Mouse (Mus musculus): ENCODE results near the gene Mptx1. TPM values are rescaled to one million over a fixed set of nuclear protein-coding genes. Genes with fewer than 3 reads are reported as not detected.
"Not testable (repeated sequence)": the region's sequence is repeated elsewhere in the genome, so short reads cannot be mapped to it uniquely, and the experiment has no call there.

Gene Mptx1
- polyA plus RNA-seq (2015; fragmentation: Nextera tagmentation; extraction: Ambion mirVana) = not detected in 2 replicates

DNA sequence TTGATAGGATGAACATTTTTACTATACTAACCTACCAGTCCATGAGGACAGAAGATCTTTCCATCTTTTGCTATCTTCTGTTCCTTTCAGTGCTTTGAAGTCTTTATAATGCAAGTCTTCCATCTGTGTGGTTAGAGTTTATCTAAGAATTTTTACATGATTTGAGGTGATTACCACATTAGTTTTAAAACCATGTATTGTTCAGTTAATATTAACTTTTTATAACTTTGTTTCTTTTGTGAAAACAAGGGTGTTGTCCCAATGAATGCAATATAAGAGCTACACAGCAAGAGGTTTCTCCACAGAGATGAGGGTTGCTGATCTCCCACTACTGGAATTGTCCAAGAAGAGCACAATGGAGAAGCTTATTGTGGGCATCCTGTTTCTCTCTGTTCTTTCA is at the start of gene Mptx1:
TSS of gene Mptx1 (plus strand) at position 301 of the 400 bp plus-strand sequence.
- Histone ChIP-seq H3K9ac (replicated peaks) (no peak within 1 kb of the TSS), H3K36me3 (no peaks in the 10 kb centered on the region), H3K27me3 (no peaks in the 10 kb centered on the region), H3K27ac (no peak within 1 kb of the TSS), H3K4me2 (replicated peaks) (no peak within 1 kb of the TSS), H3K9me3 (no peaks in the 10 kb centered on the region), H3K4me3 (replicated peaks) (no peak within 1 kb of the TSS), H3K4me1 (replicated peaks) (no peaks in the 10 kb centered on the region)
- no peak for ATAC-seq

GRCm38 (mm10) chr1:174303162-174303561 is 27.2 kb upstream of the Mptx1 start:
- H3K9ac ChIP-seq (replicated peaks) = no peak overlapping the region
- no peak for ATAC-seq
- WGBS = 73% methylated on average over 1 of the region's 1 CpGs

GRCm38 (mm10) chr1:174317308-174317707 is 13.0 kb upstream of the Mptx1 start:
- Histone ChIP-seq H3K4me3 (replicated peaks) (no peak overlapping the region), H3K4me1 (replicated peaks) (no peaks in the 10 kb centered on the region), H3K4me2 (replicated peaks) (no peak overlapping the region), H3K27ac (no peak overlapping the region), H3K9me3 (no peaks in the 10 kb centered on the region), H3K27me3 (no peaks in the 10 kb centered on the region), H3K36me3 (no peaks in the 10 kb centered on the region), H3K9ac (replicated peaks) (no peak overlapping the region)
- no peak for ATAC-seq
- 86% methylated on average over 2 of the region's 2 CpGs for WGBS

More at GRCm38 (mm10) chr1:174303162-174303561, 27.2 kb upstream of the Mptx1 start:
- Histone ChIP-seq H3K4me2 (replicated peaks) (no peak overlapping the region), H3K9me3 (no peaks in the 10 kb centered on the region), H3K4me3 (replicated peaks) (no peak overlapping the region), H3K27ac (no peak overlapping the region), H3K36me3 (no peaks in the 10 kb centered on the region), H3K27me3 (no peaks in the 10 kb centered on the region), H3K4me1 (replicated peaks) (no peaks in the 10 kb centered on the region)

DNA sequence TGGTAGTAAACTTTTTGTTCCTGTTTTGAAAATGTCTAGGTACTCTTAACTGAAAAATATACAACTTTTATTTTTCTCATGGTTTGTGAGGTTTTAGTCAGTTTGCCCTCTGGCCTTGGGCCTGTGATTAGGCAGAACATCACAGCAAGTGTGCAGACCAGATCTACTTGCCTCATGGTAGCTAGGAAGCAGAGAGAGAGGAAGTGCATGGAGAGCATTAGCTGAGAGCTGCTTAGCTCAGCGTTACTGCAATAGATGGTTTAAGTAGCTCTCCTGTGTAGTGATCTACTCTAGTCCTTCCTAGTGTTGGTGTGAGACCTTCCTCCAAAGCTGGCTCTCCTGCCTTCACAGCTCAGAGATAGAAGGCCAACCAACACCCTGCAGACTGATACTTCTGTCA is 23.3 kb downstream of the Mptx1 start:
- H3K9ac ChIP-seq (replicated peaks); H3K4me1 ChIP-seq (replicated peaks); H3K36me3 ChIP-seq; H3K4me2 ChIP-seq (replicated peaks); H3K27ac ChIP-seq; H3K4me3 ChIP-seq (replicated peaks); ATAC-seq; H3K9me3 ChIP-seq; H3K27me3 ChIP-seq: not testable (repeated sequence)
- 79% methylated on average over 1 of the region's 1 CpGs for WGBS

- Histone ChIP-seq H3K36me3 (no peaks in the 10 kb centered on the region), H3K9me3 (no peaks in the 10 kb centered on the region), H3K27me3 (no peaks in the 10 kb centered on the region), H3K27ac (no peak overlapping the region), H3K9ac (replicated peaks) (no peak overlapping the region), H3K4me1 (replicated peaks) (no peaks in the 10 kb centered on the region), H3K4me2 (replicated peaks) (no peak overlapping the region), H3K4me3 (replicated peaks) (no peak overlapping the region)
- 90% methylated on average over 5 of the region's 5 CpGs for WGBS
- ATAC-seq = no peak
Observed at GRCm38 (mm10) chr1:174354640-174355039, 24.3 kb downstream of the Mptx1 start.

DNA sequence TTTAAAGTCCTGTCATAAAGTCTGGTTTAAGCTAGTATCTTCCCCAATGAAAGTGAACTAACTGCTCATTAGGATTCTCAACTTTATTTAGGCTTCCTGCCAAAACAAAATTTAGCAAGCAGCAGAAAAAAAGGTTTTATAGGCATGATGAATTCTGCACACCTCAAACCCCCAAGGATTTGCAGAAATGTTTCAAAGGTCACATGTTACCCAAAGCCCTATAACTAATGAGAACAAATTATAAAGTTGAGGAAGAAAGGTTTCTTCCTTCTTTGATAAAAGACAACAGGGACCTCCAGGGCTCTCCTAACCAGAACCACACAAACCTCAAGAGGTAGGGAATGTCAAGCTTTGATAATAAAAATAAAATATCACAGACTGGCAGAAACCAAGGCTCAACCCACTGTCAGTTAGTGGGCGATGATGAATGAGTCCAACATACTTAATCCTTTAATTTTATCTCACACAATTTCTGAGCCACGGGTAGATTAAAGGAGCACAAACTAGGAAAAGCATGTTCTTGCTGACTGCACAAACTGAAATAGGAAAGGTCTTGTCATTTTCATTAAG is 34.6 kb downstream of the Mptx1 start, which contains the start of gene Olfr417:
TSS of gene Olfr417 (plus strand) at position 241 of the 570 bp plus-strand sequence.
- ATAC-seq = no peak
- WGBS = 68% methylated on average over 2 of the region's 2 CpGs
- no peaks in the 10 kb centered on the region for H3K9me3 ChIP-seq

DNA sequence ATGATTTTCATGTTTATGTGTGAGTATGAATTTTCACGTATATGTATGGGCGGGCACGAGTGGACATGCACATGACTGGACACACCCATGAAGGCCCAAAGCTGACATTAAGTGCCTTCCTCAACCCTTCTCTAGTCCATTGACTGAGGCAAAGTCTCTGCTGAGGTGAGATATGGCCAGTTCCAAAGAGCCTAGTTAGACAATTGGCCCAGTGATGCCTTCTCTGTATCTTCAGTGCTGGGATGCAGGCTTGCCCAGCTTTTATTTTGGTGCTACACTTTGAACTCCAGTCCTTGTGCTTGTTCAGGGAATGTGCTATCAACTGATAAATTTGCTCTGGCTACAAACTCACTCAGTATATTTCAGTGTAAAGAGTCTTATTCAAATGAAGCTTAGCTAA is 43.5 kb downstream of the Mptx1 start:
- ATAC-seq = no peak
- Histone ChIP-seq H3K9me3 (no peaks in the 10 kb centered on the region), H3K4me1 (replicated peaks) (no peaks in the 10 kb centered on the region), H3K27me3 (no peaks in the 10 kb centered on the region), H3K9ac (replicated peaks) (no peak overlapping the region), H3K4me3 (replicated peaks) (no peak overlapping the region), H3K4me2 (replicated peaks) (no peak overlapping the region), H3K36me3 (no peaks in the 10 kb centered on the region), H3K27ac (no peak overlapping the region)
- WGBS = 93% methylated on average over 3 of the region's 3 CpGs

More for the DNA sequence above, 34.6 kb downstream of the Mptx1 start, which contains the start of gene Olfr417:
- H3K9ac ChIP-seq (replicated peaks) = no peak within 1 kb of the TSS
- no peak within 1 kb of the TSS for H3K4me2 ChIP-seq (replicated peaks)
- H3K4me1 ChIP-seq (replicated peaks) = no peaks in the 10 kb centered on the region
- H3K4me3 ChIP-seq (replicated peaks) = no peak within 1 kb of the TSS
- no peak within 1 kb of the TSS for H3K27ac ChIP-seq
- H3K27me3 ChIP-seq = no peaks in the 10 kb centered on the region
- H3K36me3 ChIP-seq = no peaks in the 10 kb centered on the region

Other genes starting within 250 kb of the Mptx1 start
- gene Olfr429, start 246.2 kb upstream of the Mptx1 start, polyA plus RNA-seq (2015; fragmentation: Nextera tagmentation; extraction: Ambion mirVana) = not detected in 2 replicates
- gene Olfr427, start 233.6 kb upstream of the Mptx1 start, polyA plus RNA-seq (2015; fragmentation: Nextera tagmentation; extraction: Ambion mirVana) = not detected in 2 replicates
- gene Olfr231, start 209.4 kb upstream of the Mptx1 start, polyA plus RNA-seq (2015; fragmentation: Nextera tagmentation; extraction: Ambion mirVana) = not detected in 2 replicates
- not detected in 2 replicates for gene Olfr424, start 199.0 kb upstream of the Mptx1 start, polyA plus RNA-seq (2015; fragmentation: Nextera tagmentation; extraction: Ambion mirVana)
- gene Olfr420, start 174.9 kb upstream of the Mptx1 start, polyA plus RNA-seq (2015; fragmentation: Nextera tagmentation; extraction: Ambion mirVana) = not detected in 2 replicates
- 0.12 TPM in 2 replicates for gene Spta1, start 157.7 kb upstream of the Mptx1 start, polyA plus RNA-seq (2015; fragmentation: Nextera tagmentation; extraction: Ambion mirVana)
- not detected in 2 replicates for gene Olfr419, start 78.5 kb upstream of the Mptx1 start, polyA plus RNA-seq (2015; fragmentation: Nextera tagmentation; extraction: Ambion mirVana)
- gene Olfr417, start 34.6 kb downstream of the Mptx1 start, polyA plus RNA-seq (2015; fragmentation: Nextera tagmentation; extraction: Ambion mirVana) = not detected in 2 replicates
- not detected in 2 replicates for gene Olfr248, start 60.5 kb downstream of the Mptx1 start, polyA plus RNA-seq (2015; fragmentation: Nextera tagmentation; extraction: Ambion mirVana)
- gene Olfr414, start 93.5 kb downstream of the Mptx1 start, polyA plus RNA-seq (2015; fragmentation: Nextera tagmentation; extraction: Ambion mirVana) = not detected in 2 replicates
- not detected in 2 replicates for gene Olfr220, start 111.6 kb downstream of the Mptx1 start, polyA plus RNA-seq (2015; fragmentation: Nextera tagmentation; extraction: Ambion mirVana)
- 9.9 and 11.3 TPM in 2 replicates for gene Fmn2, start 171.3 kb downstream of the Mptx1 start, polyA plus RNA-seq (2015; fragmentation: Nextera tagmentation; extraction: Ambion mirVana)

Measured in midbrain, embryonic 13.5 days (tissue).